Mouse (Mus musculus) testis, adult 2 months (tissue): ENCODE measurements around the gene Arhgef9.

ENCODE experiments used
- CTCF ChIP-seq: fragments of 200-500 bp; IDR thresholded peaks from 2 replicates; pipeline ENCODE4 v1.5.1; 2012; ENCODE audit warnings: low read depth, mild to moderate bottlenecking, inconsistent platforms, low read length, moderate library complexity; ENCODE audit not compliant: control insufficient read depth, insufficient read depth, insufficient replicate concordance
- POLR2A ChIP-seq: fragments of 200-500 bp; IDR thresholded peaks from 2 replicates; pipeline ENCODE4 v1.6.1; 2012; ENCODE audit warnings: low read depth, mild to moderate bottlenecking, inconsistent platforms, low read length, moderate library complexity; ENCODE audit not compliant: control insufficient read depth

GRCm38 (mm10) chrX:95238896-95239295, 42.2 kb upstream of the Arhgef9 start:
- TF ChIP-seq CTCF (no peak), POLR2A (no peak)
